Mouse (Mus musculus) cerebellum, adult 8-10 months (tissue): ENCODE results near the gene Zfp341.

Source experiments
- DNase-seq: peaks from one replicate; pipeline ENCODE4 v3.0.0; 2022

Zfp341 gene

DNA sequence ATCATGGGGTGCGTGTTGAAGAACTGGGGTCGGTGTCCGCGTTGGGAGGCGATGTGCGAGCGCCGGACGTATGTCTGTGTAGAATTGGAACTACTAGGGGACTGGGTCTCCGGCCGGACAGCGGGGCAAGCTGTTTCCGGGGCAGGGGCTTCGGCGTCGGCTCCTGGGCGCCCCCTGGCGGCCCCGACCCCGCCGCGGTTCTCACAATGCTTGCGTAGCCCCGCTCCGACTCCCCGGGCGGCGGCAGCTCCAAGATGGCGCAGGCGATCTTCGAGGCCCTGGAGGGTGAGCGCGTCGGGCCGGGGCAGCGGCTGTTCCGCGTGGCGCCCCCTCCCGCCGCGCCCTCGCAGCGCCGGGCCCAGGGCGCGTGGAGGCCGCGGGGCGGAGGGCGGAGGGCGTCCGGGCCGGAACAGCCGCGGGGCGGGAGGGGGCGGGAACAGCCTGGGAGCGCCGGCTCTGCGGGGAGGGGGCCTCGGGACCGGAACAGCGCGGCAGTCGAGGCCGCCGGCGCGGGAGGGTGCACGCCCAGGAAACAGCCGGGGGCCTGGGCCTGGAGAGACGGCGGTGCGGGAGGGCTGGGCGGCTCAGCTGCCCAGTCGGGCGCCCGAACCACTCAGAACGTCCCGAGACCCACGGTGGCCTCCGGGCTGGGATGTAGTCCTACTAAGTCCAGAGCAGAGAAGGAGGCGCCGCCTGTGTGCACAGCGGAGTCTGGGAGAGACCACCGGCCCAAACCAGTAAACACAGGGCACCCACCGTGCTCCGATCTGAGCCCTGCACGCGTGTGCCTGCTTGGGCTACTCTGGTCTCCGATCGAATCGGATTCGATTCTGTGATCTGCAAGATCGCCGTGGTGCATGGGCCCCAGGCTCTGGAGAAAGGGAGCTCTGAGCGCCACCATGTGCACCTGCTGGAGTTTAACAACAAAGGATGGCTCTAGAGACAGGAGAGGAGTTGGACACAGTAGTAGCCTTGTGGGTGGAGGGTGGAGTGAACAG, at the start of gene Zfp341, which contains the start of gene 4930519P11Rik:
Zfp341 (plus strand) TSS at position 180 of the 998 bp plus-strand sequence.
4930519P11Rik (minus strand) TSS at position 320 of the 998 bp plus-strand sequence.
- peak; percentile 88 for DNase-seq

DNA sequence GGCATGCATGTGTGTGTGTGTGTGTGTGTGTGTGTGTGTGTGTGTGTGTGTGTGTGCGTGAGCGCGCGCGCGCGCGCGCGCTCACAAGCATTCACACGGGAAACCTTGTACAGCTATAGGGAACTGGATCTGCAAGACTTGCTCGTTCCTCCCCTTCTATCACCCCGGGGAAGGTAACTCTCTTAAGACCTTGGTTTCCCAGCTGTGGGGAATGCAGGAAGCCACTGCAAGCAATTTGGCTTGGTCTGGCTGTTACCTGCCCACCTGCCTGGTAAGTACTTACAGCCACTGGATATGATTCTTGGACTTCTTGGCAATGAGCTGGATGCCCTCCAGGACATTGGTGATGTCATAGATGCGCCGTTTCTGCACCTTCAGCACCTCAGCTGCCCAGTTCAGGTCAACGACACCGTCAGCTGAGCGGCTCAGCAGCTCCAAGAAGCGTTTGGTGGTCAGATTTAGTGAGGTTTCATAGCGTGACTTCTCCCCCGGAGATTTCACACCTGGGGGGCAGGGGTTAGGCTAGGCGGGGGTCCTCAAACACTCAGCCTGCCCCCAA, 49.4 kb upstream of the Zfp341 start:
- no peak for DNase-seq

DNA sequence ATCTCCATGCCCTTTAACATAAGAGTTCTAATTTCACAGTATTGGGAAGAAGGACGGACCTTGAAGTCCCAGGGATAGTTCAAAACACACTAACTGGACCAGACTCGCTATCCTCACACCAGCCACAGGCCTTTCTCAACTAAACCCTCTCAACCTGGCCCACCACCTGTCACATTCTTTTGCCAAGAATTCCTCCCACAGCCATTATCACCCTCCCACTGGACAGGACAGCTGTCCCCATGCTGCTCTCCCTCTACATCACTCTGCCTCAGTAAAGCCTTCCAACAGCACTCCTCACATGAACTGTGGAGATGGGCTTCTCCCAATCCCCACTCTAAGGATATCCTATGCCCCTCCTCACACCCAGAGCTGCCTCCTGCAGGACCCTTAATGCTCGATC, 47.5 kb upstream of the Zfp341 start:
- DNase-seq, result peak; percentile 83

DNA sequence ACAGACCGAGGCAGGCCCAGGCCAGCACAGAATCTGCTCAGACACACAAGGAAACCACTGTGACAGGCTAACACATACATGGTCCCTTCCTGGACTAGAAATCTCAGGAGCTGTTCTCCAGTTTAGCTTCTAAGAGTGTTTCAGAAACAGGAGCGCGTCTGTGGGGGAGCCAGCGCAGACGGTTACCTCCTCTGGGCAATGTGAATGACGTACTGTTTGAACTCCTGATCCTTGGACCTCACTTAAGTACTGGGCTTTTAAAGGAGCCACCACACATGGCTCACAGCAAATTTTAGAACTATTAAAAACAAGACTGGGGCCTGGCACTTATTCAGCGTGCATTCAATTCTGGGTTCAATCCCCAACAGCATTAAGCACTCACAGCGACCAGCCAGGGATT, 46.5 kb upstream of the Zfp341 start:
- DNase-seq, result no peak

DNA sequence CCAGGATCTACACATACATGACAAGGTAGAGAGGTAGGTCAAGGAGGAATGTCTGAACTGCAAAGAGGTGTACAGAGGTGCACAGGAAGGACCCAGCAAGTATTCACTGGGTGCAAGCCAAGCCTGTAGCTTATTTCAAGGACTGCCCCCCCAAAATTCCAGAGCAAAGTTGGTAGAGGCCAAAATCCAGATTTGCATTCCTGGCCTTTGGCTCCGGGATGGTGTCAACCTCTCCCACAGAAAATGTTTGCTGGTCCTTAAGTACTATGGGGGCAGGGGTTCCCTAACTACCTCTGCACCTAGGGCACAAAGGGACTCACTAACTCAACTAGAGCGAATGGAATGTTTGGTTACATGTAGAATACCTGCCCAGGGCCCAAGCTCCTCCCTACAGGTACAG, 45.3 kb upstream of the Zfp341 start:
- DNase-seq, result no peak

DNA sequence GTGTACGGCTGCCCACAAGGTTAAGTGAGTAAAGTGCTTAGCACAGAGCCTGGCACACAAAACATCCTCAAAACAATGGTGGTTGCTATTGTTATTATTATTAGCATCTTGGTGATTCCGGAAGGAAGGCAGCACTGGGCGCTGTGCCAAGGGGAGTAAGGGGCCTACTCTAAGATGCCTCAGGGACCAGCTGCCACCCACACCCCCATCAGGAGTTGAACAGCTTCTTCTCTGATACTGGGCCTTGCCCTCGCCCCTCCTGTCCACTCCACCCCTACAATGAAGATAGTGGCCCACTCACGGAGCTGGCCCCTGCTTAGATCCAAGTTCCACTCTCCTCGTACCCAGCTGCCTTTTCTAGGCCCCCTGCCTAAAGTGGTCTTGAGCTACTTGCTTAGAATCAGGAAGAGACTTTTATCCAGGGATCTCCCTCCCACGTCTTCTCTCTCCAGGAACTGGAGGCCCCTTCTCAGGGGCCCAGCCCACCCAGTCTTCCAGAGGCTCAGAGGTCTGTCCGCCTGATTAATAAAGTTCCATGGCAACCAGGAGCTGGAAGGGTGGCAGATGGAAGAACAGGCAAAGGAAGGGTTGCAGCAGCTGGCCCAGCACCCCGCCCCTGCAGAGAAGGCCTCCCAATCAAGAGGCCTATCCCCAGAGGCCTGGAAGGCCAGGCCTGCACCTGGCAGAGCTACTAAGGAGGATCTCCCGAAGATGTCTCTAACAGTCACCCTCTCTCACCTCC, 44.6 kb upstream of the Zfp341 start:
- DNase-seq, result no peak

DNA sequence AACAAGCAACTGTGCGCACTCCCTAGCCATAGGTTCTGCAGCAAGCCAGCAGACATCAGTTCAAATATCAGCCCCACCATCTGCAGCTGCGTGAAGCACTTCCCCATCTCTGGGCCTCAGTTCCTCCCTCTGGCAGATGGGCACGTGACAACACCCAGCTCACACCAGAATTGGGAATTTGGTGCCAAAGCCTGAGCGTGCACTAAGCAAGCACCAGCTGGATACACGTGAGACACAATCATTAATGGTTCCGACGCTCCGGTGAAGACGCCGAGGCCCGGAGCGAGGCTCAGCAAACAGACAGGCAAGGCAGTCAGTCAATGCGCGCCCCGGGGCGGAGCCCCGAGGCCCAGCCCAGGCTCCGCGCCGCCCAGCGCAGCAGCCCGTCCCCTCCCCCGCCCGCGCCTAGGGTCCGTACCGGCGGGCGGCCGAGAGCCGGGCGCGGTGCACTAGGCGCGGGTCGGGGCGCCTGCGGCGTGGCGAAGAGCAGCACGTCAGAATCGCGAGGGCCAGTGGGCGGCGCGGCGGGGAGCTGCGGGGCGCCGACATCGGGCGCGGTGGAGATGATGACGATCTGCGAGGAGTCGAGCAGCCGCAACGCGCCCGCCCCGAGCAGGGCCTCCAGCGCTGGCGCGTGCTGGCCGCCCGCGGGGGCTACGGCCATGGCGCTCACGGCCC, 43.9 kb upstream of the Zfp341 start:
- no peak for DNase-seq

DNA sequence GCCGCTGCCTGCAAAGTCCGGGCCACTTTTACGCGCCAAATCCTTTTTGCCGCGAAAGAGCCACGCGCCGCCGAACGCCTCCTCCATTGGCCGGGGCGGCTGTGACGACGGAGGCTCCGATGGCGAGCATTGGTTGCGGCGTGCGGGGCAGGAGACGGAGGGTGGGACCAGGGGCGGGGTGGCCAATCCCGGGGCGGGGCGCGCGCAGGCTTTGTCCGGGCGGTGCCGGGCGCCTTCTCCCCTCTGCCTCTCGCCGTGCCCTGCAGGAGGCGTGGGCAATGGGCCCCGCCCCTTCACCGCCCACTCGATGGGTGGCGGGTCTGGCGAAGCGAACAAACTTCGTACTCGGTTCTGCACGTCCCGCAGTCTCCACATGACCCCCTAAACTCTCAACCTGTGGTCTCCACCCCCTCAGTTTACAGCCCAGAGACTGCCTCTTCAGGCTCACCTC, 43.2 kb upstream of the Zfp341 start, which contains the start of gene E2f1:
E2f1 (minus strand) TSS at position 57 of the 451 bp plus-strand sequence.
- peak; percentile 85 for DNase-seq

DNA sequence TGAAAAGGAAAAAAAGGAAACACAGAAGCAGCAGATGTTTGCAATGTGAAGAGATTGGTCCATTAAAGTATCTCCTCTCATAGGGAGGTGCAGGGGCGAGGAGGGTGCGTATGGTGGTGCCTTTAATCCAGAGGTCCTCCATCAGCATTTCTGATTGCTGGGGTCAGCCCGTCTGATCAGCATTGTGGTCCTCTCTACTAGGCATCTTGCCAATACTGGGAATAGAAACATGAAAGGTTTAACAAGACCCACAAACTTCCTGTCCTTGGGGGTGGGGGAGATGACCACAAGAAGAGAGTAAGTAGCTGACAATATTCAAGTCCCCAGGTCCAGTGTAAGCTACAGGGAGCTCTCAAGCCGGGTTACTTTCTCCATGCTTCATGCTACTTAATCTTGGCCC, 42.4 kb upstream of the Zfp341 start:
- no peak for DNase-seq

DNA sequence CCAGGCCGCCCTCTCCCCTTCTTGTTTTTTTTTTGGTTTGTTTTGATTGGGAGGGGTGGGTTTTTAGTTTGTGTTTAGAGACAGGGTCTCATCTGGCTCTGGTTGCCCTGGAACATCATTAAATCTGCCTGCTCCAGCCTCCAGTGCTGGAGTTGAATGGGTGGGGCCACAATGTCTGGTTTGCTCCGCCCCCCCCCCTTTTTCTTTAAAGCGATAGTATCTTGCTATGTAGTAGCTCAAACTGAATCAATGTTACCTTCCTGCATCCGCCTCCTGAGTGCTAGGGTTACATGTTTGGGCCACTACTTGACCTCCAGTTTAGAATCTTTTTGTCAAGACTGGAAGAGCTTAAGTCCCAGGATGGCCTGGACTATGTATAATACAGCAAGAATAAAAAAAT, 41.8 kb upstream of the Zfp341 start:
- no peak for DNase-seq

DNA sequence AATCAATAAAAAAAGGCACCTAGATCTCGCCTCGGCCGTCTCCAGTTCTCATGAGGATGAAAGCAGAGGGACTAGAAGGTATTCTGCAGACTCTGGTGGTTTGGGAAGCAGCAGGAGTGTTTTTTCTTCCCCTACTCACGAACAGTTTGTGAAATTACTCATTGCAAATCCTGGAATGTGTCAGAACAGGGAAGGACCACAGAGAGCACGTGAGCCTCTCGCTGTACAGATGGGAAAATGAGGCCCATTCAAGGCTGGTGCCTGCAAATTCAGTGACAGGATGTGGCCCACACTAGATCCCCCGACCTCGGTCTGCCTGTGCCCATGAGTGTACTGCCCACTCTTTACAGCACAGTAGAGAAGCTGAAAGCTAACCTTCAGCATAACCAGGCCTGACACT, 41.1 kb upstream of the Zfp341 start:
- no peak for DNase-seq

DNA sequence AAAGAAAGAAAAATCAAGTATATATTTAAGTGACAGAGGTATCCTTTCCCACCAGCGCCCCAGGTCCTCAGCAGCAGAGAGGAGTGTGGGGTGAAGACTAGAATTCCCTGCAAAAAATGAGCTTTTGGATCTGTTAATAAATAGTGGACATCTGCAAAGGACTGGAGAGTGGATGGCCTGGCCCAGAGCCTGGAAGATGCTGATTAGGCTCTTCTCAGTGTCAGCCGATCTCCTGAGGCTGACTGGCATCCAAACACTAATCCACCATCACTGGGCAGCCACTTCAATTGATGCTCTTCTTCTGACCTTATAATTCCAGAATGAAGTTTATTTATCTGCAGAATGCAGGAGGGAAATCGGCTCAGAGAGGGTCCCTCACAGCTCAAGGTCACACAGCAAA, 40.1 kb upstream of the Zfp341 start:
- no peak for DNase-seq

DNA sequence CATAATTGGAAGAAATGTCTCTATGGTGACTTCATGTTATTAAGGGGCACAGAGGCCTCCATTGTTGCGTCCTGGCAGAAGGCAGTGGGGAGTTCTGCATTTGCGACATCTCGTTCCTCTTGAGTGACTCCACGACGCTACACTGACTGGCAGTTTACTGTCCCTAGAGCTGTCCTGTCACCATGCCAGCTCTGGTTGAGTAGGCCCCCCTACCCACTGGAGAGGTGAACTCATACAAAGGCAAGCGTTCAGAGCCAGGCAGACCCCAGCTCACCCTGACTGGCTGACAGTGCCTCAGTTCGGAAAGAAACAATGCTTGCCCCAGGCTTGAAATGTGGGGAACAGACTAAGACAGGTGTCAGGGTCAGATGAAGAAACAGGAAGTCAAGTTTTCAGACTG, 38.8 kb upstream of the Zfp341 start:
- no peak for DNase-seq

DNA sequence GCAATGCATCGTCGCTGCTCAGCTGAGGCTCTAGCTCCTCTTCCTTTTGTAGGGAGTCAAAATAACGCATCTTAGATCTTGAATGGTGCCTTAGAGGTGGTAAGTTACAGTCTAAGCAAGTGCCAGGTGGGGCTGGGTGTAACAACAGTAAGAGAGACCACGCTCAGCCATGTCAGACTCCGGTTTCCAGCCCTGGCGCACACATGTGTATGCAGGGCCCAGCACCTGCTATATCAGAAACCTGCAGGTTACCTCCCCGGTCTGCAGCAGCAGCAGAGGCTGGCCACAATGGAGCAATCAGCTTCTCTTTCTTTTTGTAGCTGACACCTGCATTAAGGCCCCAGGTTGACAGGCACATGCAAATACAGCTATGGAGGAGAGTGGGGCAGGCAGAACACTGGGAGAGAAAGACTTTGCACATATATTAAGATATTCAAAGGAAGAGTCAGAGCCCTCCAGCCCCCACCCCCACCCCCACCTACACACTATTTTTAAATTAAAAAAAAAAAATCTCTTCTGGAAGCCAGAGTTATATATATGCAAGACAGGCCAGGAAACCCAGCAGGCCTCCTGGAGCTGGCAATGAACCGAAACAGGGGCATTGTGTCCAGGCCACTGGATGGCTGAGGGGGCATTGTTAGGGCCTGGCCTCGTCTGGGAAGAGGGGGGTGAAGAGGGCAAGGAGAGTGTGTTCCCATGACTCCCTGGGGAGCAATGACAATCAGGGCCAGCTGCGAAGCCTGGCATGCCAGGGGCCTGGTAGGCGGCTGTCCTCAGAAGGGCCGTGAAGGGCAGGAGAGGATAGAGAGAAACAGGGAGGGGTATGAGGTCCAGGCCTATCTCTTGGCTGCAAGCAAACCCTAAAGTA, 36.0 kb upstream of the Zfp341 start:
- DNase-seq, result no peak

DNA sequence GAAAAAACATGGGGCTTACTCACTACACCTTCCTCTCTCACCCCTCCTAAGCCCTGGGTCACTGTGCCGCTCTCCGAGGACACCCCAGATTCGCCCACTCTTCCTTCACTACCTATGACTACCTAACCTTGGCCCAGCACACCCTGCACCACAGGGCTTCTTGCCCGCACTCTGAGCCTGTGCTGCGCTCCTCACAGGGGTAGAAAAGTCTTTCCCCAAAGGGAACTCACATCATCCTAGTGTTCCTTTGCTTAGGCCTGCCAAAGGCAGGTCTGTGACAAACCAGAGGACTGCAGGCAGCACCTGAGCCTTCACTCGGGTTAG, 35.4 kb upstream of the Zfp341 start:
- no peak for DNase-seq

DNA sequence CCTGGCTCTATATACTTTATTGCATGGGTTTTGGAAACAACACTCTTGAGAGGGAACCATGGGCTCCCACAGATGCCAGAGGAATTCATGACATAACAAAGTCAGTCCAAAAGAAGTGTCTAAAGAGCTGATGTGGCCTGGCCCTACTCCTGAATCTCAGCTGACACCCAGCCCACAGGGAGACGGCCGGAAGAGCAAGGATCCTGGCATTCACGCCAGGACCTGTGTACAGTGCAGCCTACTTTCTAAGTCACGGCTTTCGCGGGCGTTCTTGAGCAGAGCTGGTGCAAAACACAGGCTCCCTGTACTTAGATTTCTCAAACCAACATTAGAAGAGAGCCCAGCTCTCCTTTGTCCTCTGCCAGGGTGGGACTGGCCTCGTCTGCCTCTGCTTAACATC, 32.5 kb upstream of the Zfp341 start:
- DNase-seq, result no peak

DNA sequence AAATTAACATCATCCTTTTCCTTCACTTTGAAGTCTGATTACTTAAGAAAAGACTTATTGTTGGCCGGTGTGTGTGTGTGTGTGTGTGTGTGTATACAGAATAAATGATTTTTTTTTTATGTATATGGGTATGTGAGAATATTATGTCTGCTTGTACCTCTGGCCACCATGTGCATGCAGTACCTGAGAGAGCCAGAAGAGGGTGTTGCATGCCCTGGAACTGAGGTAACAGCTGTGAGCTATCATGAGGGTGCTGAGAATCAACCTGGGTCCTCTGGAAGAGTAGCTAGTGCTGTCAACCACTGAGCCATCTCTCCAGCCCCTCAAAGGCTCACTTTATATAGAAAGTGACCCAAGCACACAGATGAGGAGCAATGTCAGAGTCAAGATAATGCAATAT, 31.7 kb upstream of the Zfp341 start:
- no peak for DNase-seq

DNA sequence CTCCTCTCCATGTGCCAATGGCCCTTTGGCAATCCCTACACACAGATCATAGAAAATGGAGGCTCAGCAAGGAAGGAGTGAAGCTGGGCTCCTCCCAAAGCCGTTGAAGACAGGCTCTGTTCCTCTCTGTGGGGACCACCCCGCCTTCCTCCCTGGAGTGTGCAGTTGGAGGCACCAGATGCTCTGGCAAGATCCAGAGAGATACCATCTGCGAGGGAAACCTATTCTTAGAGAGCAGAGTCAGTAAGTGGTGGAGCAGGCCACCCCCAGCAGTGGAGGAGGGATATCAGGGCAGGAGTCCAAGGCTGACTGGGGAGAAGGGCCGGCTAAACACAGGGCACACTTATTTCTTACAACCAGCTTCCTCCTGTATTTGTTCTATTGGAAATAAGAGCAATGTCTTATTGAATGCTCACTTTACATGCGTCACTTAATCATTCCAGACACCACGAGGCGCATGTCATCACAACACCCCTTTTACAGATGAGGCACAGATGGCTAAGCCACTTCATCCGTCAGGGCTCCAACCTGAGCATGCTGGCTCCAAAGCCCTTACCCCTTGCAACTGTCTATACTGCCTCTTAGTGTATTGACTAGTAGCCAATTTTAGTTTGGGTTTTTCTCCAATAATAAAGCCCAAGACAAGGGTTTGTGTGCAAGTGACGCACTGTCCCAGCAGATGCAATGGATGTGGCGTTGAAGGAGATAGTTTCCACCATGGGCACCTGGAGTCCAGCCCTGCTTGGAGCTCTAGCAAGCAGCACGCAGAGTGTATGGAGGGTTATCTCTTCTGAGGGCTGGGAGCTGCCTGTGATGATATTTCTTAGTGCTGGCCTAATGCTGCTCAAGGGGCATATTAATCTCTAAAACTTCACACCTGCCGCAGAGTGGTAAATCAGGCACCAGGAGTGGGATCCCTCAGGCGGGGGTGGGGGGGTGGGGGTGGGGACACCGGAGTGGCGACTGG, 28.9 kb upstream of the Zfp341 start:
- DNase-seq, result peak; percentile 77

DNA sequence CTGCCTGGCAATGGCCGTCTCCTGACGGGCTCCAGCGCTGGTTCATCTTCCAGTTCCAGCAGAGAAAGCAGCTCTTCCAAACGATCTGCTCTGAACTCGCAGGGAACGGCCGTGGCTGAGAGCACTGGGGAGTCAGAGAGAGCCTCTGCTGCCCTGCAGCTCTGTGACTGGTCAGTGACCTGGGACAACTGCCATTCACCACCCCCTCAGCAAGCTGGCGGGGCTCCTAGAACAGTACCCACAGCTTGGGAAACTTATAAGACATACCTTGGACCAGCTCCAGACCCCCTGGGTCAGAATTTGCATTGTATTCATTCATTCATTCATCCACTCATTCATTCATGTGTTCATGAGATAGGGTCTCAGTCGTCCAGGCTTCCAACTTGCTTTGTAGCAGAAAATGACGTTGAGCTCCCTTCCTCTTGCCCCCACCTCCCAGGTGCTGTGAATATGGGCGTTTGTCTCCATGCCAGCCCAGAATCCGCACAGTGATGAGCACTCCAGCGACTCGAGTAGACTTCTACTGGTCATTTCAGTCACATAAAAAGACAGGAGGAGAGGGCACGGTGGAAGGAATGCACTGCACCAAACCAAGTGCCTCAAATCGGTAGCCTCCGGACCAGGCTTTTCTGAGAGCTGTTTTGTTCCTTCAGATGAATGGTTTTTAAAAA, 28.0 kb upstream of the Zfp341 start:
- DNase-seq, result peak; percentile 38

DNA sequence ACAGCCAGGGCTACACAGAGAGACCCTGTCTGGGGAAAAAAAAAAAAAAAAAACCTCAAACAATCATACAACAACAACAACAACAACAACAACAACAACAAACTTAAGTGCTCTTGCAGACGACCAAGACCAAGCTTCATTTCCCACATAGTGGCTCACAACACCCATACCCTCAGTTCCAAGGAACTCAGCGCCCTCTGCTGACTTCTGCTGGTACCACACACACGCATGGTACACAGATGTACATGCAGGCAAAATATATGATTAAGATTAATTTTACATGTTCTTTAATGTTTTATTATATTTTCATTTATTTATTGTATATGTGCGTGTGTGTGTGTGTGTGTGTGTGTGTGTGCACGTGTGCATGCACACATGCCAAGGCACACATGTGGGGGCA, 26.7 kb upstream of the Zfp341 start:
- no peak for DNase-seq
